Mouse (Mus musculus) adipocyte (in vitro differentiated cells): Measurements from ENCODE around the gene Kansl1l.

ENCODE experiments used
- DNase-seq: peaks from one replicate; pipeline ENCODE4 v3.0.0-alpha.2; 2016; ENCODE audit warnings: low spot score

Gene Kansl1l

DNA sequence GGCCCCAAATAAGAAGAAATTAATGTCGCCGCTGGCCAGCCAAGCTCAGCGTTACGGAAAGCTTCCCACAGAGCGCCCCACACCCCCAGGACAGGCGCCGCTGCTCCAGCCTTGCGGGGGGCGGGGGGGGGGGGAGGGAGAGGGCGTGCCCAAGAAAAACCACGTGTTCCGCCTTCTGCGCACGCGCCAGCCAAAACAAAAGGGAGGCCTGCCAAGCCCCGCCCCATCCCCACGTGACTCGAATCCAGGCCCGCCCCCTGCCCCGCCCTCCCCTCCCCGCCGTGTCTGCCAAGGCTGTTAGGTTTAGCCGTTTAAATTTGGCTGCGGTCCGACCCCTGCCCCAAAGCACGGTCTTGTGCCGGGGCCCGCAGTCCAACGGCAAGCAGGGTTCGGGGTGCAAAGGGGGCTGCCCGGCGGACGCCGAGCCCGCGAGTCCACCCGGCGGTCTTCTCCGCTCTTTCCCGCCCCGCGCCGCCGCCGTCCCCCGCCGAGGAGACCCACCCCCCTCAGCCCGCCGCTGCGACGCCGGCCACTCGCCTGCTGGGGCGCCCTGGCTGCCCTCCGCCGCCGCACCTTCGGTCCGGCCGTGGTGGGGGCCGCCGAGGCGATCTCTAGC is 417 bp downstream of the Kansl1l start:
- peak; percentile 92 for DNase-seq

DNA sequence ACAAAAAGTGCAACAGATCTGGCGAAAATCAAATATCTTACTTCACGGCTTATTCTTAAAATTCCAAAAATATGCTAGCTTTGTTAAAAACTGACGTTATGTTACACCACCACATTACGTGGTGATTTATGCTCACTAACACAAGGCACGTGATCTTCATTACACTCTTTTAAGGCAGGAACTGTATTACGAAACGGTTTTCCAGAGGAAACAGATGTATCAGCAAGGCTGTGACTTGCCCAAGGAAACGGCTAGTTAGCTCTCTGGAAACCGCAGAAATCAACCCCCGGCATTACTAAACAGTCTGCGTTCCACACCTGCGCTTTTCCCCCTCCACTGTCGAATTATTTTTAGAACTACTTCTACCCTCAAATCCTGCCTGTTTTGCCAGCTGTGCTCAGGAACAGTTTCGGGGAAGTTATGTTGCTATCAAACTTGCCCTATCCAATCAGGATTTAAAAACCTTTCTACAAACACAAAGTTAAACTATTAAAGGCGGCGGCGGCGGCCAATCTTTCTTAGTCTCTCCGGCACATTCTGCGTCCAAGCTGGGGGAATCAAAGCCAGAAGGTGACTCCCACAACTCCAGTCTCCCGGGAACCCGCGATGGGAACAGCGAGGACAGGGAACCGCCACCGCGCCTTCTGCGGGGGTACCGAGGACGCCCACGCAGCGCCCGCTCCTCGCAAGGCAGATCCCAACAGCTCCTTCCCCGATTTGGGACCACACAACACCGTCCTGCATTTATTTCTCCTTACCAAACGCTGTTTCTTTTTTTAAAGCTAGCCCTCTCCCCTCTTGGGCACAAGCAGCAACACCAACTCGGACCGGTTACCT is 1.2 kb downstream of the Kansl1l start:
- DNase-seq: peak; percentile 72

DNA sequence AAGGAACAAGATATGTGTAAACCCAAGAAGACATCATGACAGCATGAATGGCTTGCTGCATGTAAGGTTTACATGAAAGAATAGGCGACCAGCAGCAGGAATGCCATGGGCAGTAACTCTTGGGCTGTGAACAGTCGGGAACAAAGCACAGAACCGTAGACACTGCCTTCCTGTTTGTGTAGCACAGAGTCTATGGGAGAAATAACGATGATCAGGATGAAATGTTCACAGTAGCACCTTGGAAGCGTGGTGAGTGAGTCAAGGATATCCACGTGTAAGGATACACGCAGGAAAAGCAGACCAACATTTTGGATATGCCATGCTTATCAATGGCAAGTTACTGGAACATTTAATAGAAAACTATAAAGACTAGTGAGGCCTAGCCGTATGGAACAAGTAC is 2.6 kb downstream of the Kansl1l start:
- no peak for DNase-seq

DNA sequence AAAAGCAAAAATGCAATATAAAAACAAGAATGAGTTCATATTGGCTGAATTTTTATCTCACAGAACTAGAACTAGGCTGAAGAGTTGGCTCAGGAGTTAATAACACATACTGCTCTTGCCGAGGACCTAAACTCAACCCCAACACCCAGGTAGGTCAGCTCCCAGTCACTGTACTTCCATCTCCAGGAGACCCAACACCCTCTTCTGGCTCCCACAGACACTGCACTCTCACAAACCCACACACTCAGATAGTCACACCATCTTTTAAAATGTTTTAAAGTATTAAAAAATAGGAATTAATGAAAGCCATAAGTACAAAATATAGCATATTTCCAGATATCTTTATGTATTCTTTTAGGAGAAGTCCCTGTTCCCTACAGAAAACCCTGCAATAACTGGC is 4.2 kb downstream of the Kansl1l start:
- DNase-seq: no peak

DNA sequence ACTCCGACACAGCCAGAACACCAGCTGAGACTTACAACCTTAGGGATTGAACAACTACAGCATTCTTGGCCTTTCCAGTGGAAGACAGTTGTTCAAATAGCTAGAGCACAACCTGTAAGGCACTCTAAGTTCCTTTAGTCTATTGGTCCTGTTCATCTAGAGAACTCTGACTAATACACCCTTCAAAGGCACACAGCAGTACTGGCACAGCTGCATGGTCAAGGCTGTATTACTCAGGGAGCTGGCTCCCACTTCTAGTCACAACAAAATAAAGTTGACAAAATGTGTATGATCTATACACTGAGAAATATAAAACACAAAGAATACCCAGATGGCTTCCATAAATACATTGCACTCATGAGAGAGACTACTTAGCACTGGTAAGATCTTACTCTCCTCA is 10.5 kb downstream of the Kansl1l start:
- no peak for DNase-seq

DNA sequence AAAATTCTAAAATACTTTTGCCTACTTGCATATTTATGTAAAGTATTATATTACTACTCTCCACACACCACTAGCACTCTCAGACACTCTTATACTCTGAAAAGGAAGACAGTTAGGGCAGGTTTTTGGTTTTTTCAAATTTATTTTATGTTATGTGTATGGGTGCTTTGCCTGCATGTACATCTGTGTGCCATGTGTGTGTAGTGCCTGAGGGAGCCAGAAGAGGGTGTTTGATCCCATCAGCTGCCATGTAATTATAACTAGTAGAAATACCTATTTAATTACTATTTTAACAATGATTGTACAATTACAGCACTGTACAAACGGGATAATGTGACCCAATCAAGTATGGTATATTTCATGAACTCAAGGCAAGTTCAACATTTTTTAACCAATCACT is 12.0 kb downstream of the Kansl1l start:
- no peak for DNase-seq

DNA sequence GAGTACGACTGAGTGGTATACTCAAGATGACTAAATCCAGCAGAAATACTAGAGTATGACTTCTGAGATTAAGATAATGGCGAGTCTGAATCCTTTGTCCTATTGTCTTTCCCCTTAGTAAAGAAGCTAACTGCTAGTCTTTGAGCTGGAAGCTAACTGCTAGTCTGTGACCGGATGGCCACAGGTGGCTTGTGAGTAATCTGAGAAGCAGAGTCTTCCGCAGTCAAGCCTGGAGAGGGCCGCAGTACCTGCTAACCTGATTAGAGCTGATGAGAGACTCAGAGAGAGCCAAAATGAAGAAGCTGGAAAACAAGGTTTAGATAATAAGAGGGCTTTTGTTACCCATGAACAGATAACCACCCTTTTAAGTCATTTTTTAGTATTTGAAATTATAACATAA is 12.7 kb downstream of the Kansl1l start:
- no peak for DNase-seq

DNA sequence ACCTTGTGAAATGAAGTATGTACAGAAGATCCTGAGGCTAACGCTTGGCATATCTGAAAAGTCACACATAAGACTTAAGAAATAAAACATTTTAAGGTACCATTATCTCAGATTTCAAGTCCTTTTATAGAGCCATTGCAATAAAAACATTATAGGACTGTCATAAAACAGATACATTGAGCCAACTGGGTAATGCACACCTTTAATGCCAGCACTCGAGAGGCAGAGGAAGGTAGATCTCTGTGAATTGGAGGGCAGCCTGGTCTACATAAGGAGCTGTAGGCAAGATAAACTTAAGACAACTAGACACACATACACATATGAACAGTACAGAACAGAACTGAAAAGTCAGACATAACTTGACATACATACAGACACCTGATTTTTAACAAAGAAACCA is 19.4 kb downstream of the Kansl1l start:
- DNase-seq: no peak

DNA sequence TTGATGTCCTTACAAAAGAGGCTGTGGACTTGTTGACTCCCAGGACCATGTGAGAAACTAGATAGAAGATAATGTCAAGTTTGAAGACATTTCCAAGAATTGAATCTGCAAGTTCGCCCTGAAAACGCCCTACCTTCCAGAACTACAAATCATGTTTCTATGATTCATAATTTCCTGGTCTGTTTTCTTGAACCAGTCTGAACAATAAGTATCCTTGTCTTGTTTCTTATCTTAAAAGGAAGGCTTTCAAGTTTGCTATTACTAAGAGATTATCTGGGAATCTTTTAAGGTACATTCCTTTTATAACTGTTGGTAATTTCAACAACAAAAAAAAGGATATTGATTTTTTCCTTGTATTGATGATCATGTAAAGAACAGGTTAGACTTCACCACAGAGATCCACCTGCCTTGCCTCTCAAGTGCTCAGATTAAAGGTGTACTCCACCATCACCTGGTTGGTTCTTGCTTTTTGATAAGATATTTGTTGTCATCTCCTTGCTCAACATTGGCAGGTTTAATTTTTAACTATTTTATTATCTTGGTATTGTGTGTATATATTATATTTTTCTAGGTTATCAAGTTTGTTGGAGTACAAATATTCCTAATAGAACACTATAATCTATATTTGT is 24.4 kb downstream of the Kansl1l start:
- no peak for DNase-seq

DNA sequence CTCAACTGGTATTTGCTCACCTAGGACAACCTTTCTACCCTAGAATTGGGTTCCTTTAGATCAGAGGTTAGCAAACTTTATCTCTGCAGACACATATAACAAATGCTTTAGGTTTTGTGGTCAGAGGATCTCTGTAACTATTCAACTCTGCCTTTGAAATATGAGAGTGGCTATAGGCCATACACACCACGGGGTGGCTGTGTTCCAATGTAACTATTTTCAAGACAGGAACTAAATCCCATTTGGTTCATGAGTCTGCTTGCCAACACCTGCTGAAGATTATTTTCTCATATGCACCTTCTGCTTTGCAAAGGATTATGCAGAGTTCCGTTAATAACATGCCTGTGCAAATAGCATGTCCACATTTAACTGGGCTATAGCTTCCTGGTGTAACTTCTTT is 35.1 kb downstream of the Kansl1l start:
- DNase-seq: no peak

DNA sequence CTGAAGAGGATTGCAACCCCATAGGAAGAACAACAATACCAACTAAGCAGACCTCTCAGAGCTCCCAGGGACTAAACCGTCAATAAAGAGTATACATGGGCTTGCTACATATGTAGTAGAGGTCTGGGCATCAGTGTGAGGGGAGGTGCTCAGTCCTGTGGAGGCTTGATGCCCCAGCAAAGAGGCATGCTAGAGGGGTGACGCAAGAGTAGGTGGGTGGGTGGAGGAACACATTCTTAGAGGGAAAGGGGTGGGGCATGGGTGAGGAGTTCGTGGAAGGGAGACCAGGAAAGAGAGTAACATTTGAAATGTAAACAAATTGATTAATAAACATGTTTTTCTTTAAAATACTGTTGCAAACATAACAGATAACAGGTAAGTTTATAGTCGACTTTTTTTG is 36.3 kb downstream of the Kansl1l start:
- no peak for DNase-seq

DNA sequence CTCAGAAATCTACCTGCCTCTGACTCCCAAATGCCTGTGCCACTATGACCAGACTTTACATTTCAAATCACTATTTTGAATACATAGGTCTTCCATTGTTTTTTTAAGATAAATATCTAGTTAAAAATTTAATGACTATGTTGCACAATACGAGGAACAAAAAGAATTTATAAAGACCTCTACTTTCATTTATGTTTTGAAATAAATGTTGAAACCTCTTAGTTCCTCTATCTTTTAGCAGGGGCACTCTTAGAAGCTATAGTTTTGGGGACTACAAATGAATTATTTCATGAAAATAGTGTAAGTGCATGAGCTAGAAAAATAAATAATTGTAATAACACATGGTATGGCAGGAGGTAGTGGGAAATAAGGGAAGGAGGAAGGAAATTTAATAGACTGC is 38.6 kb downstream of the Kansl1l start:
- DNase-seq: no peak

DNA sequence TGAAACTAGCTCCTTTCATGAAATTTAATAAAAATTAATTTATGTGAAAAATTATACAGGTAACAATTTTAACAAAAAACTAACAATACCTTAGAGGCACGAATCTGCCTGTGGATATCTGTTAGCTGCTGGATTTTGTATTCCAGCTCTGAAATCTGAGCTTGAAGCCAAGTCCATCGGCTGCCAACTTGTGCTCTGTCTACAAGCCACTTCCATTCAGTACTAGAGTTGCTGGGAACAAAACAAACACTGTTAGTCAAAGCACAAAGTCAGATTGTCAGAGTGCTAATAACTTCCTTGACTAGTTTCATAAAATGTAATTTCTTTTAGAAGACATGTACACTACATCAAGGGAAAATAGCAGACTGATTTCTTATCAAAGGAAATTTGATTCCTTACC is 39.5 kb downstream of the Kansl1l start:
- peak; percentile 76 for DNase-seq

DNA sequence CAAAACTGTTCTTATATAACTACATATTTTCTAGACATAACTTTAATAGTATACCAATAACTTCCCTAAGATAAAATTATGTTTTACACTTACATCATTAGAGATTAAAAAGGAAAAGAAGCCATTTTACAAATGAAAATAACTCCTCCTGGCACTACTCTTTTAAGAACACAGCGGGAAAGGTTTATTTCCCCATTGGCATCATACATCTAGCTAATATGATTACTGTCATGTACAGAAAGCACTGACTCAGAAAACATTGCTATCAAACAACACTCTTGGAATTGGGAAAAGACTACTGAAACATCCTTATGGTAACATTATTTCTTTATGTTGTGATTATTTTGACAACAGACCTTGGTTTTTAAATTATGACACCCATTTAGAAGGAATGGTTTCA is 48.6 kb downstream of the Kansl1l start:
- DNase-seq: no peak

DNA sequence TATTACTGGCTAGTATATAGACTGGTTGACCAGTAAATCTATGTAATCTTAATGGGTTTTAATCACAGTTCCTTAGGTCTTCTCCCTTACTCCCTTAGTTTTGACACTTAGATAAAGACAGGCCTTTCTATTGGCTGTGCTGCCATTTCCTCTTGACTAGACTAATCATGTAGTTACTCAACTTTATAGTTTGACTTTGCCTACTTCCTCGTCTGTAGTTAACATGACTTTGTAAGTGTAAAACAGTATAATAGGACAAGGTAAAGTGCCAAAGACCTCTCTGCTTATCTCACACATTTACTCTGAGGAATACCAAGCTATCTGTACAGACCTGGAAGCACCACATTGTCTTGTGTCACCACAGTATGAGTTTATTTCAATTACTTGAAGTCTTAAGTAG is 86.8 kb downstream of the Kansl1l start:
- DNase-seq: no peak

DNA sequence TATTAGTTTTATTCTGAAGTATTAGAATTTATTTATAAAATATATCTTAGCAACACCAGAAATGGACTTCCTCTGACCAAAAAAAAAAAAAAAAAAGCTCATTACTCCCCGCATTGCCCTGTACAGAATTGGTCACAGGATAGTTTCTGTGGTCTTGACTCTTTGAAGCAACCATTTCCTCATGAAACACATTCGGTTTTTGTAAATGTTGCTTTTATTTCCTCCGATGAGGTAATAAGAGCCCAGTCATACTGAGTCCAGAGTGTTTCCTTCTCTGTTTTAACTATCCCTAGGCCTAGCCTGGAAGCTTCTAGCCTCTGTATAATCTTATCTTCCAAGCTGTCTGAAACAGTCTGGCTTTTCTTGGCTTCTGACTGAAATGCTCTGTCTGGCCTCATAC is 104.5 kb downstream of the Kansl1l start:
- no peak for DNase-seq

DNA sequence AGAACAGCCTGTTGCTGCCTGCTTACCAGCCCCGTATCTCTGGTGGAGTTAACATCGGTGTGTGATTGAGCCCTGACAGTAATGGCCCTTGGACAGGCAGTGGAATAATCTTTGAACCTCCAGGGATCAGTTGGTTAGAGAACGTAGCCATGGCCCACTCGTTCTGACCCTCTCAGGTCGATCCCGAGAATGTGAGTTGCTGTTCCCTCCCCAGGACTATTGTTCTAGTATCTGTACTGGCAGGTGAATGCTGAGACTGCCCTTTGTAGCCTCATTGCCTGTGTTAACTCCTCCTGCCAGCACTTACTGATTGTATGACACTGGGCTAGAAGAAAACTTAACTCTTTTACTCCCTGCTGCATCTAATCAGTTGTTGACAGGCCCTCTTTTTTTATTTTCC is 112.8 kb downstream of the Kansl1l start:
- no peak for DNase-seq

DNA sequence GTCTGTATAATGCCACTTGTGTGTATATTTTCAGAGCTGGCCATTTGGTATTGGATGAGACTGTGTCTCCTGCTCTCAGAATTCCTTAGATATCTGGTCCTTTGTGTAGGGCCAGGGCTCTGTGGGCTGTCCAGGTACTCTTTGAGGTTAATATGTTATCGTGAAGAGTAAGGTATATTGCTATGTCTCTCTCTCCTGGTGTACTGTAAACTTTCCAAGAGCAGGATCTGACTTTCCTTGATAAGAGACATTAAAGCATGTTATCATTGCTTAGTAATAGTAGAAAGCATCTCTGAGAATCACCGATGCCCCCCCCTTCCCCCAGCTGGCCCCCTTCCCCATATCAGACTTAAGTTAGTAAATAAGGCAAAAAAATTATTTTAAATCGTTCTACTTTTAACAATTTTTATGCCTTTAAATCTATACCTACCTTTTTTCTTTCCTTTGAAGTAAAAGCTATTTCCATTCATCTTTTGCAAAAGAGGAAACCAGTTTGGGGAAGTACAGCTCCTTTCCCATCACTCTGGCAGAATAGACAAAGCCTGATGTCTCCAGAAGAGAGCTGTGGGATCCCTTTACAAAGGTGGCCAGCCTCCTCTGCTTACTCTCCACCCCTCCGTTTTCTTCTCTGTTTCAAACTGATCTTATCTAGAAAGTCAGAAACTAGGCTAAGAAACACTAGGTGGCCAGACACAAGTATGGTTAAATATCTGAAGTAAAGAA is 114.6 kb downstream of the Kansl1l start:
- DNase-seq: no peak

DNA sequence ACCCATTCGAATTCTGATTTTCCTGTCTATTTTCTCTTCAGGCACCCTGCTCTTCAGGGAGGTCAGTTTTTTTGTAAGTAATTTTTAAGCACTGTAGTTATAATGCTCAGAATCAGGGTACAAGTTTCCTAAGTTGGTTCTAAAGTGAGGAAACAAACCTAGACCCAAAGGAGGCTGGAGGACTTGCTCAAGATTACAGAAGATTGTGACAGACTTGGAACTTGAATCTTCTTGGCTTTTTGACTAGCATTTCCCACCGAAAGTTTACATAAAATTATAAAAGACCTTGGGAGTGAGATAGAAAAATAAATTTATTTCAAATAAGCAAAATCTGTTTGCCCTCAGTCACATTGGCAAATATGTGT is 115.8 kb downstream of the Kansl1l start:
- DNase-seq: peak; percentile 76

DNA sequence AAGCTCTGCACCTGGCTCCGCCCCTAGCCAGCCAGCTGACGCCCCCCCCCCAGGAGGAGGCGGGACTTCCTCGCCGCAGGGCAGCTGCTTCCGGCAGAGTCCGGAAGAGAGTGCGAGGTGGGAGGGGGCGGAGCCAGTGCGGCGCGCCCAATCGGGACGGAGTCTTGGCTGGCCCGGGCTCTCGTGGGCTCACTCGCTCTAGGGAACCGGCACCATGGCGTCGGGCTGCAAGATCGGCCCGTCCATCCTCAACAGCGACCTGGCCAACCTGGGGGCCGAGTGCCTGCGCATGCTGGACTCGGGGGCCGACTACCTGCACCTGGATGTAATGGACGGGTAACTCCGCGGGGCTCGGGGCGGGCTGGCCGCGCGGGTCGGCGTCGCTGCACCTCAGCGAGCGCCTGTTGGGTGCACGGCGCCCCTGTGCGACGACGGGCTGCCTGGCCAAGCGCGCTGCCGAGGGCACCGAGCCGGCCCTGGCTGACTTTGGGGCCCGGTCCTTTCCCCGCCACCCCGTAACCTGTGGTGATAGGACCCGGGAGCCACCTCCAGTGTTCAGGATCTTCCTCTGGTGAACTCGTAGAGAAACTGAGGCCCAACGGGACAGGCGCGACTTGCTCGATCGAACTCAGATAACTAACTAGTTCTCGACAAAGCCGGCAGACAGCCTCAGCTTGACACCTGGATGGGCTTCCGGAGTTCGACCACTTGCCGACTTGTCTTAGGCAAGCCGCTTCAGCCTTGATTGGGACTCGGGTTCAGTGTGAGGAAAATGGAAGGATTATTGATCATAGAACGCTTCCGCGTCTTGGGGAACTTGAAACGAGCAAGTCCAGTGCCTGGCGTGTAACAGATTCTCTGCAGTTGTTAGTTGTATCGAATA is 116.4 kb downstream of the Kansl1l start, which contains the start of gene Rpe:
Gene Rpe, plus strand, starts transcription at position 139 of the 883 bp plus-strand sequence.
- peak; percentile 94 for DNase-seq

DNA sequence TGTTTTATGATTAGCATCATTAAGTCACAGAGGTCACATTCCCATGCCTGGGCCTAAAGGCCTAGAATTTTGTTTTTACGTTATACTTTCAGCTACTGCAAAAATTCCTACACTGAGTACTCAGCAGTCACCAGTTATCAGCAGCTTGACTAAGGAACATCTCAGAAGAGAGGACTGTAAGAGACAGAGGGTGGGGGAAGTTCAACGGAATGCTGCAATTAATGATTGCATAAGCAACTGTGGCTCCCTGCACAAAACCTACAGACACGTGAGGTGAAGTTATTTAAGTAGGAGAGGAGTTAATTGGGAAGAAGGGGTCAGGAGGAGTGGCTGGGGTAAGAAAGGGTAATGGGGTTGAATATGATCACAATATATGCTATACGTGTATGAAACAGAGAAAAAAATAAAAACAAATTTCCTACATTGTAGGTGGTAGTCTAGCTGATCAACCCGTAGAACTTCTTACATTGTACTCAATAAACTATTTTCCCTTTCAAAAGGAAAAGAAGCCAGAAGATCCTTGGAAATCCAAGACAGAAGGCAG is 117.1 kb downstream of the Kansl1l start:
- DNase-seq: no peak
